Mouse (Mus musculus) adrenal gland, postnatal 10 days (tissue): ENCODE results near the gene Zkscan3. TPM values are rescaled to one million over a fixed set of nuclear protein-coding genes. Genes with fewer than 3 reads are reported as not detected.

Source experiments
- DNase-seq: peaks from one replicate; pipeline ENCODE4 v3.0.0; 2021; ENCODE audit warnings: mixed read lengths
- long read RNA-seq, 2 experiments: library from polyadenylated mRNA; stranded (forward); transcript quantifications; one replicate each; pipeline ENCODE4 v2.0.0; 2021
- total RNA-seq, 2 experiments: library from RNA; stranded (reverse); gene quantifications; 2 replicates each; pipeline ENCODE4 v1.2.3; 2021

Zkscan3 gene
- 10 to 100 TPM; 47.8 to 61.0 TPM for total RNA-seq
- long read RNA-seq, experiment 1, transcript Zkscan3-201 (6 exons, 2,561 nt) = major isoform, 26 of 69 reads
- long read RNA-seq, experiment 1, transcript Zkscan3-203 (6 exons, 2,600 nt) = minor isoform, 22 of 69 reads
- long read RNA-seq, experiment 1, partial matches to known transcripts = 4 of 69 reads
- long read RNA-seq, experiment 1, other reads (novel, unspliced or antisense) = 16 of 69 reads
- long read RNA-seq, experiment 2, full-length matches to known transcripts = 23 of 41 reads
- long read RNA-seq, experiment 2, partial matches to known transcripts = 2 of 41 reads
- long read RNA-seq, experiment 2, other reads (novel, unspliced or antisense) = 16 of 41 reads

DNA sequence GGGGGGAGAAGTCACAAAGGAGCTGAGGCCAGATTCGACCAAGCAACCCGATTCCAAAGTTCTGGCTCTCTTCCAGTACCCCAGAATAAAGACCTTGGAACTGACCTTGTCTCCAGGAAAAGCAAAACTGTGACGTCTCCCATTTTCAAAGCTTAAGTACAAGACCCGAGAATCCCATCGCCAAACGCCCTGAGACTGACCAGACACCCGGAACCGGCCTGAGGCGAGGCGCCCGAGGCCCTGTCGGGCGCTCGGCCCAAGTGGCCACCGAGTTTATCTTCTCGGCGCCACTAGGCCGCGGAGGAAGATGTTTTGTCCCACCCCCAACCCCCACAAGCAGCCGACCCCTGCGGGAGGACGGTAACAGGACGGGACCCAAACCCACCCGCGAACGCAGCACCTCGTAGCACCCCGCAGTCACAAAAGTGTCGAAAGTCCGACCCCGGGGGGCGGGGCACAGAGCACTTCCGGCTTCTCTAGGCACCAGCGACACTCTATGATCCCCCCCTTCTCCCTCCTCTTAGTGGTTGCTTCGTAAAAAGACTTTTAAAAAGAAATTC is at the start of gene Zkscan3:
Zkscan3 (minus strand) TSS at position 469 of the 560 bp plus-strand sequence.
- DNase-seq = peak; percentile 90

DNA sequence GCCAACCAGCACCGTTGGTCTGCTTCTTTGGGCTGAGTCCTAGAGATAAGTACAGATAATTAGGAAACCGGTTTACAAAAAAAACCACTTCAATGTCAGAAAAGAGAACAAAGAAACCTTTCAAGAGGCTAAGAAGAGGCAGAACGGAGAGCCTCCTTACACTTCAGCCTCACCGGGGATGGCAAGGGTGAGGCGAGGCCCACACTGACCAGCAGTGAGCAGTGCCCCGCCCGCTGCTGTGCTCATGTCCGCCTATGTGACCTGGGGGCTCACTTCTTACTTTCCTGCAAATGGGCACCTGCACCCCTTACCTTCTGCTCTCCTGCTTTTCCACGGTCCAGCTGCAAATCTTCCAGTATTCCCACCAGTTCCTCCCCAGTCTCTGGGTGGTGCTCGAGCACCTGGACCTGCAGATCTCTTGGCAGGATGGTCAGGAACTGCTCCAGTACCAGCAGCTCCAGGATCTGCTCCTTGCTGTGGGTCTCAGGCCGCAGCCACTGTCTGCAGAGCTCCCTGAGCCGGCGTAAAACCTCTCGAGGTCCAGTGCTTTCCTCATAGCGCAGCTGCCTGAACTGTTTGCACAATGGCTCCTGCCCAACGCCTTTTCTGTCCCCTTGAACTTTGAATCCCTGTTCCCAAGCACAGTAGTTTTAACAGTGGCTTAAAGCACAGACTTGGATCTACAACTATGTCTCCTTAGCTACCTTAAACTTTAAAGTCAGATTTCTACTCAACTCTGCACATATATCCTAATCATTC is 45.5 kb upstream of the Zkscan3 start:
- DNase-seq = no peak

DNA sequence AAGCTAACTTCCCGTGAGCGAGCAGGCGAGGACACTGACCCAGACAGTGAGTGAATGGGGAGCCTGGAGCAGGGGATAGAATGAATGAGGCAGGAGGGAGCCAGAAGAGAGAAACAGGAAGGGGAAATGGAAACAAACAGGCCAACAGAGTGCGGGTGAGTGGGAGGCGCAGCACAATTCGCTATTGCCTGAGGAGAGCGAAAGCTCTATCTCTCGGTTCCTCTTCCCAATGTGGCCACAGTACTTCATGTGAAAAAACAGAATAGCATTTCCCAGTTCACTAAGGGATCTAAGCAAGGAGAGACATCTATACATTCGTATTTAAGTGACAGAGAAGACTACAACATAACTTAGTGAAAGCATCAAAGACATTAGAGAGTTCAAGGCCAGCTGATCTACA is 44.2 kb upstream of the Zkscan3 start:
- DNase-seq = no peak

GRCm38 (mm10) chr13:21441207-21441572 is 38.6 kb upstream of the Zkscan3 start:
- DNase-seq = no peak

DNA sequence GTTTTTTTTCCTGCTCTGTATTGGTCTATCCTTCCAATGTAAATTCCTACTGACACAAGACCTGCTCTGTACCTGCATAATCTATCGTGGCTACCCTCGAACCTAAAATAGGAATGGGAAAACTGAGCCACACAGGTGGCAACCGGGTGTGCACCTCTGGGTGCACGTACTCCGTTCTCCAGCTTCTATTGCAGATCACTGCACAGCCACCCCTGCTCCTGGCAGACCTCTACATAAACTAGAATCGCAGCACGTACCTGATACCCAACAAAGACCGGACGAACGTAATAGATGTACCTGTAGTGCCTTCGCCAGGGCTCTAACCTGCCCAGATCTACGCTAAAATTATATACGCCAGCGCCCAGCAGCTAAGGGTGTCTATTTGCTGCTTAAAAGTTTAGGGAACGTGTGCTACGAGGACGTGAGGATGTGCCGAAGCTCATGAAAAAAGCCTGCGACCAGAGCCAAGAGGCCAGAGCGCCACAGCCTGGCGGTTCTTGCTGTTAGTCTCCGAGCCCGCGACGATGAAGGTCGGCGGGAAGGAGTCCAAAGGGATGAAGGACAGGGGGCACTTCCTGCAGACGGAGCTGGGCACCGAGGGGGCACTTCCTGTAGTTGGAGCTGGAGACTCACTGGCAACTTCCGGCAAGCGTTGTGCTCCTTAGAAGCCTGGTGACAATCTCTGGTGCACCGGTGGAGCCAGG is 38.1 kb upstream of the Zkscan3 start, which contains the start of gene Pgbd1:
Pgbd1 (minus strand) TSS at position 556 of the 704 bp plus-strand sequence.
- peak; percentile 81 for DNase-seq

DNA sequence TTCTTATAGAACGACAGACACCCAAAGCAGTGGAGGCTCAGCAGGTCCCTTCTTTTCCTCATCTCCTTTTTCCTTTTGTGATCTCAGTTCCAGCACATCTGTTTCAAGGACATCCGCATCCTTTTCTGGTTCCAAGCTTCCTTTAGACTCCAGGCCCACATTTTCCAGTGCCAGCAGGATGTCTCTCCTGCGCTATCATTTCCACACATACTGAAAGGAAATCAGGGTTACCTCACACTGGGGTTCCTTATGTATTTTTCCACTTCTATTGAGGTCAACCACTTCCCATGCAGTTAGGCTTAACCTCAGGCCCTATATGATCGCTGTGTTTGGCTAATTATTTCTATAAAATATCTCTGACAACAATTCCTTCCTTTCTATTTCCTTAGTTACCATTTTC is 32.9 kb upstream of the Zkscan3 start:
- DNase-seq = no peak

GRCm38 (mm10) chr13:21427631-21428030 is 25.1 kb upstream of the Zkscan3 start:
- DNase-seq = no peak

DNA sequence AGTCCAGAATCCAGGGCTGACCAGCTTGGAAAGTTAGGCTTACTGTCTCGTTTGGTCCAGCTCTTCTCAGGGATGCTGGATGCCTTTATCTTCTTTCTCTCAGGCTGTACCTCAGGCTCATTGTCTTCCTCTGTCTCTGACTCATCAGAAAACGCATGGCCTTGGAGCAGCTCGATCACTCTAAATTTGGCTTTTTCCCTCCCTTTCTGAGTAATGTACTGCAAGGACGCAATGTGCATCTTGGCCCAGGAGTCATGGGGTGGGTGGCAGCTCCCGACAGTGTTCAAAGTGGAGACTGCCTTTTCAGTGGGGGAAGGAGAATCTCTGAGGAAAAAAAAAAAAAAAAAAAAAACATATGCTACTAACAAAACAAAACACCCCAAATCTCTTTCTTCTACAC is 20.7 kb upstream of the Zkscan3 start:
- DNase-seq = peak; percentile 53

DNA sequence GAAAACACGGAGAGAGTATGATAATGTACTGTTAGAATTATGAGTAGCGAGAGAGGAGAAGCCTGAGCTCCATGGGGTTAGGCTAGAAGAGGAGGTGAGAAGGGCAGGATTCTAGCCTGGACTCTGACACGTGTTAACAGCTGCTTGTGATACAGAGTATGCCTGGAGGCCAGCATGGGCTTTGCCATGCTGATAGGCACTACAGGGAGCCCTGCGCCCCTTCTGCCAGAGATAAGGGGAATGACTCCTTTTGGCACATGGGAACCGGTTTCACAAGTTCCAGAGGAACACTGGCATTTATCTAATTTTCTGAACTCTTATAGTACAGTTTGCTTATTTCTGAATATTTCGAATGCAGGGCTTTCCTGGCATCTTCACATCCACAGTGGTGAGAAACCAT is 16.3 kb upstream of the Zkscan3 start:
- no peak for DNase-seq

DNA sequence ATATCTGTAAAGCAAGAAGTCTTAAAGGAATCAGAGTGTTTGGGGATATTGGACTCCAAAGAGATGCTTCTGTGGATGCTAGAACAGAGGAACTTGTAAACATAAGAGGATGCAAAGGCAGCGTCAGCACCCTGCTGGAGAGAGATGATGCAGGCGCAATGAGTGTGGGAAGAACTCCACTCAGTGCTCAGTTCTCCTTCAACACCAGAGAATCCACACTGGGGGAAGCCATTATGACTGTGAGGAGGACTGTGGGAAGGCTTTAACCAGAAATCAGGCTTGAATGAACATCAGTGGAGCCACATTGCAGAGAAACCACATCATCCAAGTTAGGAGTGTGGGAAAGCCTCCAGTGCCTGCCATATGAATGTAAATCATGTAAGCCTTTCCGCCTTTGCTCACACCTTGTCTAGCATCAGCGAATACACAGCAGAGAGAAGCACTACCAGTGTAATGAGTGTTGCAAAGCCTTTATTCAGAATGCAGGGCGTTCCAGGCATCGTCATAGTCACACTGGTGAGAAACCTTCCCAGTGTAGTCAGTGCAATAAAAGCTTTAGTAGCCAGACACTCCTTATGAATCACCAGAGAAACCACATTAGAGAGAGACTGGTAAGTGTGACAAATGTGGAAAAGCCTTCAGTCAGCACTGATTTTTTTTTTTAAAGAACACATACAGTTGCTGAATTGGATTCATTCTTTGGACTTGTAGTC is 14.9 kb upstream of the Zkscan3 start:
- no peak for DNase-seq

- DNase-seq = no peak
Observed at GRCm38 (mm10) chr13:21415750-21416149, 13.2 kb upstream of the Zkscan3 start.

GRCm38 (mm10) chr13:21415266-21415665 is 12.7 kb upstream of the Zkscan3 start:
- DNase-seq = no peak

DNA sequence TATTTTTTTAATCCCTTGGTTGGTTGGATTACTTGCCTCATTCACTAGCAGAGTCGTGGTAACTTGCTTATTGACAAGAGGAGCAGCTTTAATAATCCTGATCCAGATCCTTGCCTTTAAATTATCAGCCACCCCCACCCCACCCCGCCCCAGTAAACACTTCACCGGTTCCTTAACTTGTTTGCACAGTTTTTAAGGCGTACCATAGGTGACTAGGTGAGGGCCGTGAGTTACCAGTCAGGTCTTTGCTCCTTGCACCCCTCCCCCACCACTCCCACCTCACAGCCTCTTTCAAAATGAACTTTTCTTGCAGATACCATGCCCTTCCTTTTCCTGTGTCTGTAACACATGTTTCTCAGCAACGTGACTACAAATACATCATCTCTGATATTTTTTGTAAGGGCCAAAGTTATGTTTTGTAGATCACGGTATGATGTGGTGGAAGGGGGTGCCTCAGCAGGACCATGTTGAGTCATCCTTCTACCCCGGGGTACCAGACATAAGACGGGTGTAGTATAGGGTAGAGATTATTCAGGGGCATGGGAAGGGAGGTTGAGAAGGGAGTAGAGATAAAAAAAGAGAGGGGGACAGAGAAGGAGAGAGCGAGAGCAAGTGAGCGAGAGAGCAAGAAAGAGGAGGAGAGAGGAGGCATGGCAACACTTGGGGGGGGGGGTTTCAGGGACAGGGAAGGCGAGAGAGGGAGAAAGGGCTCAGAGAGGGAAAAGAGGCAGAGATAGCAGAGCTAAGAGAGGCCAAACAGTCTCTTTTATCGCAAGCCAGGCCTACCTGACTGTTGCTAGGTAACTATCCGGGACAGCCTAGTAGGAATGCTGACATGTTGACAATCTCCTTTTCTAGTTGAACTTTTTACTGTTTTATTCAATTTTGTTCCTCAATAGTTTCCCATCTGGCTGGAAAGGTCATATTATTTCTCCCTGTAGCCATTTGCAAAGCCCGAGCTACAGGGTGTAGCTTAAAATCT is 12.0 kb upstream of the Zkscan3 start:
- DNase-seq = no peak

DNA sequence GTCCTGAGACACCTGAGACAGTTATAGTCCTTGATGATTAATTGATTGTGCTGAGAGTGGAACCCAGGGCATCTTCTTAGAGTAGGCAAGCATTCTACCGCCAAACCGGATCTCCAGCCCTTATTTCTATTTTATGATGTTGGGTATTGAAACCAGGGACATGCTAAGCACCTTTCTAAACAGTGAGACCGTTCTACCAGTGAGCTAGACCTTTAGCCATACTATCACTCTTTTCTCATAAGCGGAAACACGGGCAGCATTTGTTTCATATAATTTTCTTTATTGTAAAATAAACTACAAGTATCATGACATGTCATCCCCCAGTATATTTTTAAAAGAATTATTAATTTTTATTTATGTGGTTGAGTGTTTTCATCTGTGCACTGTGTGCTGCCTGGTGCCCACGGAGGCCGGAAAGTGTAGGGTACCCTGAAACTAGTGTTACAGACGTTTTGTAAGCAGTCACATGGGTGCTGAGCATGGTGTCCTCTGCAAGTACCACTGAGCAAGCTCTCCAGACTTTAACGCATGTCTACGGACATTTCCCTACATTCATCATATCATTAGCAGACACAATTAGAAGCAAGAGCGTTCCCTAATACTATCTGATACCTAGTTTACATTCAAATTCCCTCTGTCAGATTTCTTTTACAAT is 6.4 kb upstream of the Zkscan3 start:
- DNase-seq = no peak

DNA sequence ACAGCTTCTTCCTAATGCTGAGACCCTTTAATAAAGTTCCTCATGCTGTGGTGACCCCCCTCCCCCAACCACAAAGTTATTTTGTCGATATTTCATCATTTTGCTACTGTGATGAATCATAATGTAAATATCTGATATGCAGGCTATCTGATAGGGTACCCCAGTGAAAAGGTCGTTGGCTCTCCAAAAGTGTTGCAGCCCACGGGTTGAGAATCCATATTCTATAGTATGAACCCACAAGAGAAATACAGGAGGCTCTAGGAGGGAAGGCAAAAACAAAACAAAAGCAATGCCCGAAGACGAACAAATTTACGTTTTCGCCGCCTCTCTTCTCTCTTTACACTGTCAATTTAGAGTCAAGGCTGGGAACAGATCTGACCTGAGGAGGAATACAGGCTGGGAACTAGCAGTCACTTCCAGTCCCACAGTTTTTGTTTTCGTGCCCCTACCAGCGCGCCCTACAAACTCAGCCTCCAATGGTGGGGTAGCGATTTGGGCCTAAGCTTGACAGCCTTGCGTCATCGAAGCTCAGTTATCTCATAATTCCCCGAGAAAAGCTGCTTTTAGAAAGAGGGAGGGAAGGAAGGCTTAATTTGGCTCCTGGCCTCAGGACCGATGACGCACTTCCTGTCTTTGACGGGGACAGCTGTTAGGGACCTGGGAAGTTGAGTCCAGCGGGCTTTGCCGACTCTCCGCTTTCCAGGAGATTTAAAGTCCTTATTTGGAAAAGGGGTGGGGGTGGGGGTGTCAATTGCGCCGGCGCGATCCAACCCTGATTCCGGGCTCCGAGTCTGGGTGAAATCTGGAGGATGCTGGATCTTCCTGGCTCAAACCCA is 5.6 kb upstream of the Zkscan3 start:
- DNase-seq = peak; percentile 87

GRCm38 (mm10) chr13:21407341-21407740 is 4.8 kb upstream of the Zkscan3 start:
- no peak for DNase-seq

- no peak for DNase-seq
Observed at GRCm38 (mm10) chr13:21402848-21403247, 293 bp upstream of the Zkscan3 start.

- peak; percentile 26 for DNase-seq
Observed at GRCm38 (mm10) chr13:21401636-21402286, 794 bp downstream of the Zkscan3 start.

- DNase-seq = no peak
Observed at GRCm38 (mm10) chr13:21401166-21401565, 1.4 kb downstream of the Zkscan3 start.
